Mouse (Mus musculus) heart, embryonic 15.5 days (tissue): Measurements from ENCODE around the gene Dync1i1. TPM values are rescaled to one million over a fixed set of nuclear protein-coding genes. Genes with fewer than 3 reads are reported as not detected.

Experiments used
- ATAC-seq: fragments of 200-750 bp; cut with Nextera tagmentation; replicated peaks from 2 replicates; pipeline ENCODE4 v1.8.0; 2017; ENCODE audit warnings: low read depth, moderate TSS enrichment; ENCODE audit not compliant: insufficient number of reproducible peaks, insufficient read depth, low FRiP score
- H3K27ac ChIP-seq: fragments of 300-500 bp; sonication (generic); 2 replicates; pipeline ENCODE4 v1.5.1; 2015; ENCODE audit warnings: mild to moderate bottlenecking, inconsistent platforms
- H3K27me3 ChIP-seq: fragments of 300-500 bp; sonication (generic); 2 replicates; pipeline ENCODE4 v1.6.1; 2015; ENCODE audit warnings: inconsistent platforms
- H3K36me3 ChIP-seq: fragments of 300-500 bp; sonication (generic); 2 replicates; pipeline ENCODE4 v1.6.1; 2015; ENCODE audit warnings: mild to moderate bottlenecking, inconsistent platforms
- H3K4me1 ChIP-seq: fragments of 300-500 bp; sonication (generic); replicated peaks from 2 replicates; pipeline ENCODE4 v1.6.1; 2015; ENCODE audit warnings: inconsistent platforms
- H3K4me2 ChIP-seq: fragments of 300-500 bp; sonication (generic); 2 replicates; pipeline ENCODE4 v1.6.1; 2015; ENCODE audit warnings: inconsistent platforms, mild to moderate bottlenecking, moderate library complexity
- H3K4me3 ChIP-seq: fragments of 300-500 bp; sonication (generic); 2 replicates; pipeline ENCODE4 v1.5.1; 2015; ENCODE audit warnings: mild to moderate bottlenecking, inconsistent platforms
- H3K9ac ChIP-seq: fragments of 300-500 bp; sonication (generic); 2 replicates; pipeline ENCODE4 v1.6.1; 2015; ENCODE audit warnings: mild to moderate bottlenecking, inconsistent platforms
- H3K9me3 ChIP-seq: fragments of 300-500 bp; sonication (generic); replicated peaks from 2 replicates; pipeline ENCODE4 v1.6.1; 2016; ENCODE audit warnings: inconsistent platforms
- WGBS: fragments of 180-500 bp; shearing (Covaris S2); methylation state at CpG from one replicate; pipeline ENCODE4 v1.1.7; 2015; ENCODE audit warnings: mixed read lengths; 5-methylcytosine and 5-hydroxymethylcytosine counted together
- polyA plus RNA-seq: library from polyadenylated mRNA; unstranded; fragments of >200 nt; fragmentation: Nextera tagmentation; extraction: Ambion mirVana; gene quantifications from 2 replicates; pipeline ENCODE4 v1.2.1, GENCODE M21; 2015

Gene Dync1i1
- polyA plus RNA-seq, 1 experiment from 2014 or later, result 1.6 TPM

DNA sequence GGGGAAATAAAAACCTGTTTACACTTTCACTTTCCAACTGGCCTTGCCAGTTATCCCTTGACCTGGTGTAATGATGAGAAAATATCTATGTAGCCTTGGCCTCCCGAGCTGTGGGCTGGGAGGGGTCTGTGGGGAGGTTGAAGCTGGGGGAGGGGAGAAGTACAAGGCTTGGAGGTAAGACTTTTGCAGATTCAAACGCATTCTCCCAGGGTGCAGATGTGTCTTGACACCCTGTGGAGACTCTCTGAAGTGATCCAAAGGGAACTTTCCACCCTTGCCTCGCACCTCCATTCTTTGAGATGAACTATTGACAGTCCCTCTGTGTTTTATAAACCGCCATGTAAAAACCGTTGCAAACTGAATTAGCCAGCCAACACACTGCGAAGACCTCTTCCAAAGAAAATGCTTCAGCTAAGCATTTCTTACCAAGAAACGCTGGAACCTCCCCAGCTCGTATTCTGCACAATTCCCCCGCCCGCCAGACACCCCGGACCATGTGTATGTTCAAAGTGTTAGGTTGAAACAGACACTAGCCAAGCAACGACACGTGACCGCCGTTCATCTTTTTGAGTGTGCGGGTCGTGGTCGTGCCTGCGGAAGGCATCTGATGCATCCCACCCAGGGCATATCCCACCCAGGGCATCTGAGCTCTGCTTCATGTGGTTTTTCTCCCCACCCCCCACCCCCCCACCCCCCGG, 133.6 kb downstream of the Dync1i1 start:
- ATAC-seq, result no peak
- Histone ChIP-seq H3K27me3 (no peaks in the 10 kb centered on the region), H3K36me3 (no peaks in the 10 kb centered on the region), H3K4me2 (peak overlapping the region; percentile 53), H3K9me3 (no peaks in the 10 kb centered on the region), H3K27ac (no peak overlapping the region), H3K9ac (no peak overlapping the region), H3K4me3 (no peak overlapping the region), H3K4me1 (peaks cover 3% of the 10 kb centered on the region)
- 63% methylated on average over 20 of the region's 20 CpGs for WGBS

DNA sequence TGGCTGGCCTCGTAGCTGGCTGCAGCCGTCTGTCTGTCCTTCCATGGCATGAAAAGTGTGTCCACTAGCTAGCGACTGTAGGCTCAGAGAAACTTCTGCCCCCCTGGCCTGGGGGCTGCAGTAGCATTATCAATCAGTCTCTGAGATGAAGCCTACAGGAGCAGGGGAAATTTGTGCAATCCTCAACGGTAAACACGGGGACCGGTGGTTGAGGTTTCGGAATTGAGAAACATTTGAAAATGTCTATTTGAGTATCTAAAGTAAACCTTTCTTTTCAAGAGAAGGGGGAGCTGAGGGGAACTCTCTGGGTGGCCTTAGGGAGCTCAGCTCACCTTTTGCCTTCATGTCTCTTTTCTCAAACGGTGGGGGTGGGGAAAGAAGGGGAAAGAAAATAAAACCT, 134.2 kb downstream of the Dync1i1 start:
- WGBS, result 61% methylated on average over 8 of the region's 8 CpGs
- Histone ChIP-seq H3K27me3 (no peaks in the 10 kb centered on the region), H3K4me3 (no peak overlapping the region), H3K9ac (no peak overlapping the region), H3K4me1 (peaks cover 3% of the 10 kb centered on the region), H3K36me3 (no peaks in the 10 kb centered on the region), H3K9me3 (no peaks in the 10 kb centered on the region), H3K4me2 (no peak overlapping the region), H3K27ac (no peak overlapping the region)
- ATAC-seq, result no peak

DNA sequence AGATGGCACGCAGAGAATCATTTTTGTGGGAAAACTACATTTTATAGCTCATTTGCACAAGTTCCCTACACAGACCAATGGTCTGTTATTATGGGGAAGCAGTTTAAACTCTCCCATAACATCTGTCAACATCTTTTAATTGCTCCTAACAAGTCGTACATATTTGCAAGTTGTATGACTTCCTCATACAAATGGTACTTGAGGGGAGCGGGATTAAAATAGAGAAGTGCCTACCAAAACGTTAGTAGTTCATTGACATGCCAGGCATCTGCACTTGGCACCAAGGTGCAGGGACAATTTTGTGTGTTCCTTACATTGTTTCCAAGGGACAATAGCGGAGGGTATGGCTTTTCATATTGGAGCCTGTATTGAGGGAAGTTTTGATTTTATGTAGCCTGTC, 140.7 kb downstream of the Dync1i1 start:
- no peak overlapping the region for H3K4me3 ChIP-seq
- no peaks in the 10 kb centered on the region for H3K9me3 ChIP-seq
- 63% methylated on average over 5 of the region's 5 CpGs for WGBS
- H3K36me3 ChIP-seq, result no peaks in the 10 kb centered on the region
- H3K27me3 ChIP-seq, result no peaks in the 10 kb centered on the region
- H3K9ac ChIP-seq, result no peak overlapping the region
- H3K27ac ChIP-seq, result no peak overlapping the region
- ATAC-seq, result no peak
- H3K4me2 ChIP-seq, result no peak overlapping the region
- H3K4me1 ChIP-seq, result peaks cover 1% of the 10 kb centered on the region; the same call in 1 of the 2 replicates

DNA sequence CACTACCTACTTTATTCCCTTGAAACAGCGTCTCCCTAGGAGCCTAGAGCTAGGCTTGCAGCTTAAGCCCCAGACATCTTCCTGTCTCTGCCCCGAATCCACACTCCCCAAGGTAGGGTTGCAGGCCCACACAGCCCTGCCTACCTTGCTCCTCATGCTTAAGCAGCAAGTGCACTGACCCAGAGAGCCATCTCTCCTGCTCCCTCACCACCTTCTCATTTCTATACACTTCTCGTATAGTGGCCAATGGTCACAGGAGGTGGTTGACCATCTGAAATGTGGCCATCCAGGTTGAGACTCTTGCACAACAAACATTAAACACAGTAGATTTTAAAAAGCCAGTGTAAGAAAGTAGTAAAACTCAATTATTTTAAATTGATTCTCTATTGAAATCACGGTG, 141.8 kb downstream of the Dync1i1 start:
- WGBS, result 87% methylated on average over 4 of the region's 4 CpGs
- H3K27ac ChIP-seq, result no peak overlapping the region

DNA sequence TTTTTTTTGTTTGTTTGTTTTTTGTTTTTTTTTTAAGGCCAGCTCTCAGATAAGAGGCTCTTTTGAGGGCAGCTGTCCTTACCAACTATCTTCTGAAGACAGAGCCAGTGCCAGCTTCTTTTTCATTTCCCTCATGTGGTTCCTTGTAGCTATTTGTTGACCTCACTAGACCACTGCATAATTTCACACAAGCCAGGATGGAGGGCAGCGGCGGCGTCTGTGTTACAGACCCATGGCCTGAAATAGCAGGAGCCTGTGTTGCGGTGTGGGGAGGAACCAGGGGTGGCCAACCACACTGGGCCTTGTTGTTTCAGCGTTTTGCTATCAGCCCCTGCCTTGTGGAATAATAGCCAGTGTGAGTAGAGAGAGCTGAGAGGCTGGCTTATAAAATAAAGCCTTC, 145.6 kb downstream of the Dync1i1 start:
- H3K36me3 ChIP-seq, result no peaks in the 10 kb centered on the region
- 40% methylated on average over 5 of the region's 5 CpGs for WGBS
- H3K4me1 ChIP-seq, result peaks cover 5% of the 10 kb centered on the region; the same call in 1 of the 2 replicates
- H3K4me3 ChIP-seq, result no peak overlapping the region
- no peaks in the 10 kb centered on the region for H3K27me3 ChIP-seq
- H3K4me2 ChIP-seq, result no peak overlapping the region
- no peak overlapping the region for H3K27ac ChIP-seq
- ATAC-seq, result no peak
- no peak overlapping the region for H3K9ac ChIP-seq
- H3K9me3 ChIP-seq, result no peaks in the 10 kb centered on the region

More for the DNA sequence above, 141.8 kb downstream of the Dync1i1 start:
- Histone ChIP-seq H3K4me2 (no peak overlapping the region), H3K4me1 (peaks cover 5% of the 10 kb centered on the region; the same call in 1 of the 2 replicates), H3K36me3 (no peaks in the 10 kb centered on the region), H3K27me3 (no peaks in the 10 kb centered on the region), H3K4me3 (no peak overlapping the region), H3K9me3 (no peaks in the 10 kb centered on the region), H3K9ac (no peak overlapping the region)
- ATAC-seq, result no peak

DNA sequence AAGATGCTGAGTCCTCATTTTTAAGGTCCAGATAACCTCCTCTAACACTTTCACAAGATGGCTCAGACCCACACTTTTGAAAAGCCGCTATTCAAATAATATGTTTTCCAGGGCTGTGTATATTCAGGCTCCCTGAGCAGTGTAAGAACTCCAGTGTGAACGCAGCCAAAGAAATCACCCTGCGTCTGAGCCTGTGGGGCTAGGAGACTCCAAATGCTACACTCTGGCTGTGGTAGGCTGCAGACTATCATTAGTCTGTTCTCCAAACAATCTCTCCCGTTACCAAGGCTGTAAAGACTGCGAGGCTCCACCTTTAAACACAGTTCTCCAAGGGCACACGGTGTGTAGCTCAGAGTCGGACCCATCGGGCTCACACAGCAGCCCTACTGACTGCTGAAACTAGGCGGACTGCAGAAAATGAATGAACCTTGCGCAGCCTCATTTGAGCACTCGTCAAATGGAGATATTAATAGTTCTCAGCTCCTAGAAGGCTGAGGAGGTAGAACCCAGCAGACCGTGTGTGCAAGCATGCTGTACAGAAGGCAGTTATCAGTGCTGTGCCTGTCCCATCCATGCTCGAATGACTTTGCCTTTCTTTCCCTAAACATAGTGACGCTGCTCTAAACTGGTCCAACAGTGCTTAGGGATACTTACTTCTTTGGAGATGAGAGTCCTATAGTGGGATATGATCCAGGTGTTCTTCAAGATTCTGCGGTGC, 146.3 kb downstream of the Dync1i1 start:
- peak overlapping the region; percentile 40 for H3K4me2 ChIP-seq
- no peak overlapping the region for H3K4me3 ChIP-seq
- no peaks in the 10 kb centered on the region for H3K9me3 ChIP-seq
- H3K4me1 ChIP-seq, result peaks cover 5% of the 10 kb centered on the region; the same call in 1 of the 2 replicates
- ATAC-seq, result no peak; the same call in 1 of the 2 replicates
- no peaks in the 10 kb centered on the region for H3K36me3 ChIP-seq
- H3K27me3 ChIP-seq, result no peaks in the 10 kb centered on the region
- WGBS, result 54% methylated on average over 15 of the region's 15 CpGs
- H3K9ac ChIP-seq, result no peak overlapping the region
- no peak overlapping the region for H3K27ac ChIP-seq

DNA sequence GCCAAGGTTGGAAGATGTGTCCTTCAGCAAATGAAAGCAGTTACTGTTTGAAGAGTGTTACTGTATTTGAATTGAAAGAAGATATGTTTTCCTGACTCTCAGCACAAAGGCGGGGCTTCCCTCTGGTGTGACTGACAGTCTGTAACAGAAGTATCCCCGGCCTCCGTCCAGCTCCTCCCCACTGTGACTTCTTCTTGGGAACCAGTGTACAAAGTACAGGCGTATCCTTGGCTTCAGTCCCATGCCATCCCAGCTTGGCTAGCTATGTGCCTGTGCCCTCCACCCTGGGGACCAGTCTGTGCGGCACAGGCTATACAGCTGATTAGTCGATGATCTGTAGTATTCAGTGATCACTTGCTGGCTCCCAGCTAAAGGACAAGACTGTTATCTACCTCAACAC, 163.9 kb downstream of the Dync1i1 start:
- 73% methylated on average over 6 of the region's 6 CpGs for WGBS
- Histone ChIP-seq H3K9ac (no peak overlapping the region), H3K27me3 (no peaks in the 10 kb centered on the region), H3K27ac (no peak overlapping the region), H3K9me3 (no peaks in the 10 kb centered on the region), H3K4me1 (no peaks in the 10 kb centered on the region), H3K36me3 (no peaks in the 10 kb centered on the region), H3K4me3 (no peak overlapping the region), H3K4me2 (no peak overlapping the region)
- no peak for ATAC-seq

DNA sequence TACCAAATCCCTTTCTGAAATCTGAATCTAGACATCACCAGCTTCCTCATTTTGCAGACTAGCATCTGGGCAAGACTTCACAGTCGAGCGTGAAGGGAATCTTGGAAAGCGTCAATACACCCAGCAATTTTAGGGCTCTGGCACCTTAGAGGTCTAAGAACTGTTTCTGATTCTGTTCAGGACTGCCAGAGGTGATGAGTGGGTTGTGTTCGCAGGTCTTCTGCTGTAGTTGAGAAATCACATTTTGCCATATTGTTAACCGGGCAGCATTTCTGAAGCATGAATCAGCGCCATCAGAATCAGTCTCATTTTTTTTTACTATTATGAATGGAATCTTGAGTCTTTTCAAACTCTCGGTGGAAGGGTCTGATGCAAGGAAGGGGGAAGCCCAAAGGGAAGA, 185.9 kb downstream of the Dync1i1 start:
- H3K27me3 ChIP-seq, result no peaks in the 10 kb centered on the region
- H3K36me3 ChIP-seq, result no peaks in the 10 kb centered on the region
- no peak overlapping the region for H3K4me3 ChIP-seq
- H3K27ac ChIP-seq, result no peak overlapping the region
- H3K4me2 ChIP-seq, result no peak overlapping the region
- no peak for ATAC-seq
- 71% methylated on average over 7 of the region's 7 CpGs for WGBS
- no peak overlapping the region for H3K9ac ChIP-seq
- H3K4me1 ChIP-seq, result no peaks in the 10 kb centered on the region
- H3K9me3 ChIP-seq, result no peaks in the 10 kb centered on the region

DNA sequence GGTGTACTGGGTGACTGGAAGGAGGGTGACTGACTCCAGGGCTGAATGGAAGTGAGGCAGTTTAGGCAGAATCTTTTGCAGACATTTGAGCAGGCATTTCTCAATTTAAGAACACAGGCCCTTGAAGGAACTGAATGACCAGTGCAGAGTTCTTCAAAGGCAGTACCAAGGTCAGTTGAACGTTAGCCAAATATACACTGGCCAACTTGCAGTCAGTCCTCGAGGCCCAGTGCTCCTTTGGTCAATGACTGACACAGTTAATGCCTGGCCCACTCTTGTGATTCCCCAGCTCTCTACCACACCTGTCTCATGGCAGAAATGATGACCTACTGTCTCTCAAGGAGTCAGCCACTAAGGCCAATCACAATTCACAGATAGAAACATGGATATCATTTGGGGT, 189.6 kb downstream of the Dync1i1 start:
- Histone ChIP-seq H3K9ac (no peak overlapping the region), H3K4me2 (no peak overlapping the region), H3K4me1 (no peaks in the 10 kb centered on the region), H3K27ac (no peak overlapping the region), H3K36me3 (no peaks in the 10 kb centered on the region), H3K27me3 (no peaks in the 10 kb centered on the region), H3K9me3 (no peaks in the 10 kb centered on the region), H3K4me3 (no peak overlapping the region)
- ATAC-seq, result no peak
- WGBS, result 58% methylated on average over 2 of the region's 2 CpGs

DNA sequence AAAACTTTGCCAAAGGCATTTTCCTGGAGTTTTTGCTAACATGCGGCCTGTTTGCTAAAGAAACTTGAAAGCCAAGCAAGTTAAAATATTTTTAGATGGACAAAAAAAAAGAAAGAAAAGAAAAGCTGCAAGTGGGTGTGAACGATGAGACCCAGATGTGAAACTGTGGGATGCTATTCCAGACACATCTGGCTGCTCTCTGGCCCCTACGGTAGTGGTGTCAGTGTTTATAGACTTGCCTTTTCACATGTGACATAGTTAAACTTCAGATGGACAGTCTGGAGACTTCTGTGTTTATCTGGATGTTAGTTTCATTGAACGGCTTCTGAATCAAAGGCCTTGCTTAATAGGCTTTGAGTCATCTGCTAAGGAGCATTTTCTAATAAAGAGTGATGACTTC, 195.2 kb downstream of the Dync1i1 start:
- H3K36me3 ChIP-seq, result no peaks in the 10 kb centered on the region
- H3K9ac ChIP-seq, result no peak overlapping the region
- no peaks in the 10 kb centered on the region for H3K4me1 ChIP-seq
- no peaks in the 10 kb centered on the region for H3K27me3 ChIP-seq
- no peak for ATAC-seq
- H3K27ac ChIP-seq, result no peak overlapping the region
- no peaks in the 10 kb centered on the region for H3K9me3 ChIP-seq
- no peak overlapping the region for H3K4me2 ChIP-seq
- WGBS, result 71% methylated on average over 4 of the region's 4 CpGs
- no peak overlapping the region for H3K4me3 ChIP-seq

DNA sequence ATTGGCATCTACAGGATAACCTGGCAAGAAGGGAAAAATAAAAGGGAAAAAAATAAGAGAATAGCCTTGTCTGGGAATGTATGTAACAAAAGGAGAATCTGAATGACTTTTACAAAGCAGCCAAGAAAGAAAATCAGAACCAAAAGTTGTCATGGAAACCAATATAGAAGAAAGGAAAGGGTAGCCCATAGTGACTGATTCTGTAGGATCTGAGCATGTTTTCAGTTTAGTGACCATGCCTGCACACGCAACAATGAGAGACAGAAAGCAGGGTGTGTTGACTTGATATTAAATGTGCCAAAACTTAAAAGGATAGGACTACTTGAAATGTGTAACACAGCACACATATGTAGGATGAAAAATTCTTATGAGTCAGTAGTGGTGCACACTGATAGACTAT, 197.2 kb downstream of the Dync1i1 start:
- no peaks in the 10 kb centered on the region for H3K36me3 ChIP-seq
- H3K27me3 ChIP-seq, result no peaks in the 10 kb centered on the region
- no peaks in the 10 kb centered on the region for H3K4me1 ChIP-seq
- ATAC-seq, result no peak
- H3K9me3 ChIP-seq, result no peaks in the 10 kb centered on the region
- H3K4me3 ChIP-seq, result no peak overlapping the region
- 84% methylated on average over 1 of the region's 1 CpGs for WGBS
- H3K4me2 ChIP-seq, result no peak overlapping the region
- H3K9ac ChIP-seq, result no peak overlapping the region
- H3K27ac ChIP-seq, result no peak overlapping the region

DNA sequence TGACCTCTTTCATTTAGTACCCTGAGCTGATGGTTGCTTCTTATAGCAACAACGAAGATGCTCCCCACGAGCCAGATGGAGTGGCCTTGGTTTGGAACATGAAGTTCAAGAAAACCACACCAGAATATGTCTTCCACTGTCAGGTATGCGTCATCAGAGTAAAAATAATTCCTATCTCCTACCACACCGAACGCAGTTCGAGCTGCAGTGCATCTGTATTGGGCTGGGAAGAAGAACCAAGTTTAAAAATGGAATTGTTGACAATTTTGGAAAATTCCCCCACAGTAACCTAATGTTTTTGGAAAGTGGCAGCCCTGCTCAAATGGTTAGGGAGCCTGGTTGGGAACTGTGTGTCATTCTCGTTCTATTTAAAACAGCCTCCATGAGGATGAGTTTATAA, 197.7 kb downstream of the Dync1i1 start:
- 85% methylated on average over 7 of the region's 7 CpGs for WGBS
- H3K36me3 ChIP-seq, result no peaks in the 10 kb centered on the region
- H3K4me3 ChIP-seq, result no peak overlapping the region
- H3K4me2 ChIP-seq, result no peak overlapping the region
- no peaks in the 10 kb centered on the region for H3K9me3 ChIP-seq
- H3K27ac ChIP-seq, result no peak overlapping the region
- H3K27me3 ChIP-seq, result no peaks in the 10 kb centered on the region
- no peak overlapping the region for H3K9ac ChIP-seq
- no peak for ATAC-seq
- H3K4me1 ChIP-seq, result no peaks in the 10 kb centered on the region
